Mouse (Mus musculus) activated CD4-positive, CD25-positive, alpha-beta regulatory T cell, adult 4 months (primary cell): Measurements from ENCODE around the gene Ormdl3. TPM values are rescaled to one million over a fixed set of nuclear protein-coding genes. Genes with fewer than 3 reads are reported as not detected.
A peak's percentile ranks its signal among the peaks of the same experiment; 100 is the strongest.

Experiments
- ATAC-seq: one replicate; pipeline ENCODE4 v1.8.0; 2017
- polyA plus RNA-seq, 2 experiments: library from polyadenylated mRNA; unstranded; fragments of 100-300 nt; shearing (Covaris generic); gene quantifications; one replicate each; pipeline ENCODE4 v1.2.1; 2017

Ormdl3 gene
- polyA plus RNA-seq, 2 experiments from 2014 or later: 15.8 to 37.6 TPM

DNA sequence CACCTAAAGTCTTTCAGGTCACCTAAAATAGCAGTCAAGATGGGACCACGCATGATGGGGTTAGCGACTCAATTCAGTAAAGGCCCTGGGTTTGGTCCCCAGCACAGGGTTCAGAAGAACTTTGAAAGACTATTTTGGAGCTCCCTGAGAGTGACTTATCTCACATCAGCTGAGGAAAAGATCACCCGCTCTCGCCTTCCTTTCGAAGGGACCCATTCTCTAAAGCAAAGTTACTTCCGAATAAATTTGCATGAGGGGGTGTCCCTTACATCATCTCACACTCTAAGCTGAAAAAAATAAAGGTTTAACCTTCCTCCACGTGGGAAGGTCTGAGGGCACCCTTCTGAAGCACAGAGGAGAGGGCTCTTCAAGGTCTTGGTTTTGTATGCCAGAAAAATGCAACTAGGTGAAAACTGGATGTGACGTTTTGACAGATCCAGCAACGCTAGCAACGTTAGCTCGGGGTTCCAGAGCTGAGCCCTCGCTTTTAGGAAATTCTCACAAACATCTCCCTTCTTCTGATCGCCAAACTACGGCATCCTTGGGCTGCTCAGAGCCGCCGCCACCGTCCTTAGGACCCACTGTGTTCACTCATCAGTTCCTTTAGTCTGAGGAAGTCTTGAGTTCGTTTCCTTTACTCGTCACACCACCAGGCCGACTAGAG is 36.7 kb downstream of the Ormdl3 start:
- peak; percentile 68 for ATAC-seq

DNA sequence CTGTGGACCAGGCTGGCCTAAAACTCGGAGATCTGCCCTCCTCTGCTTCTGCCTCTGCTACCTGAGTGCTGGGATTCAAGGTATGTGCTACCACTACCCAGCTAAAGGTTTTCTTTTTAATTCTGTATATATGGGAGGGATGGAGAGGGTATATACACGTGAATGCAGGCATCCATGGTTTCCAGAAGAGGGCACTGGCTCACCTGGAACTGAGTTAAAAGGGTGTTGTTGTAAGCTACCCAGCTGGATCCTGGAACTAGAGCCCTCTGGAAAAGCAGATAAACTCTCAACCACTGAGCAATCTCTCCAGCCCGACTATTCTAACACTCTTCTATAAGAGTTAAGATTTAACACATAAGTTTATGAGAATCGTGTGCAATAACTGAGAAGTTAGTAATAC is 37.8 kb downstream of the Ormdl3 start:
- ATAC-seq: no peak

DNA sequence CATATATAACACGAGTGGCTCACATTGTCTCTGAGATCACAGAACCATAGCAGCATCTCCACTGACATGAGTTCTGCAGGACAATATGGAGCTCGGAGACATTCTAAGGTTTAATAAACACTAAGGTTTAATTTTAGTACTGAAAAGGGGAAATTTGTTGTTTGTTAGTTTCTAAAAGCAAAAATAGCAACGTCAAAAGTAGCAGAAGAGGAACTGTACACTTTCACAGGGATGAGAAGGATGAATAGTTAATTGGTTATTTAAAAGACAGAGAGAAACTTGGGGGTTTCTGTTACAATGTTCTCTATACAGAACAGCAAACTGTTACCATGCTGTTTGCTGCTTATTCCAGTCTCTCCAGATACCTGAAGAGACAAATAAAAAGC is 39.9 kb downstream of the Ormdl3 start:
- ATAC-seq: no peak

- ATAC-seq: no peak
These were observed 40.5 kb downstream of the Ormdl3 start for GRCm38 (mm10) chr11:98546529-98547307.

GRCm38 (mm10) chr11:98545711-98546231 is 41.4 kb downstream of the Ormdl3 start, which contains the start of gene Ikzf3:
Gene Ikzf3, minus strand, starts transcription at chr11:98546031.
- ATAC-seq: peak; percentile 18

DNA sequence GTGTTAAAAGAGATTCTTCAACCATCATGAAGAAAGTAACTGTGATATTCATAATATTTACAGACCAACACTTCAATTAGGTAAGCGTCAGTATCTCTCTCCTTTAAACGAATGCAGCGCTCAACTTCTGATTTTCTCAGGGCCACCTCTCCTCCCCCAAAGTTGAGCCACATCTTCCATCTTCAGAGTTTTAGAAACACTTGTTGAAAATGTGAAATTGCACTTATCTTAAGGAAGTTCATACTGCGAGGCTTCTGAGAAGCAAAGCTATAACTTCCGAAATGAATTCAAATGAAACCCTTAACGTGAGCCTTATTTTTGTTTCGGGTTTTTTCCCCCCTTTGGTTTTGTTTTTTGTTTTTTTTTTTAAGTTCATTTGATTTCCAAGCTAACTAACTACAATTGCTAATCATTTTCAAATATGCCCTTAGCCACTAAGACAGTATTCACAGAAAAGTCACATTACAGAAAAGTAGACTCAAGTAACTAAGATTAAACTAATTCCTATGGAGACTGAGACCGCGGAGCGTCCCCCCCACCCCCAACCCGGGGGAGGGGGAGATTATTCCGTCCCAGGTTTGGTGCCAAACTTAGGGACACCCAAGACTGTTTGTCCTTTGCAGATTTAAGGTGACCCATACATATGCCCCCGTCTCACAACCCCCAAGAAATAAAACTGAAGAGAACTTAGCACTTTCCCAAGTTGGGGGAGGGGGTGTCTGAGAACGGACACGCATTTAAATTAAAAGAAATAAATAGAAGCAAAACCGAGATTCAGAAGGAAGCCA is 42.1 kb downstream of the Ormdl3 start:
- no peak for ATAC-seq

DNA sequence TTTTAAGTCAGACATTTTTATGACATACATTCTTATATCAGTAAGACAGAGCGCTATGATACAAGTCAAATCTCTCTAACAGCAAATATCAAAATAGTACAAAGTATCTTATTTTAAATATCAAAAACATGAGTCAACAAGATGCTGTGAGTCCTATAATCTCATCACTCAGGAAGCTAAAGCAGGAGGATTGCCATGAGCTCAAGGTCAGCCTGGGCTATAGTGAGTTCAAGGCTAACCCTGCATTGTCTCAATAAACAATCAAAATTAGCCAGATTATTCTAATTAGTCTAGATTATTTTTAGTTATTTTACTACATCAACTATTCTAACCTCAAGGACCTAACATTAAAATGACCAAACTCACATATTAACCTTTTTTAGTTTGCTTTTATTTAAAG is 43.8 kb downstream of the Ormdl3 start:
- ATAC-seq: no peak

GRCm38 (mm10) chr11:98542553-98542952 is 44.6 kb downstream of the Ormdl3 start:
- no peak for ATAC-seq

GRCm38 (mm10) chr11:98540319-98540718 is 46.8 kb downstream of the Ormdl3 start:
- no peak for ATAC-seq

- no peak for ATAC-seq
These were observed 49.6 kb downstream of the Ormdl3 start for GRCm38 (mm10) chr11:98537480-98538034.

Other genes starting within 250 kb of the Ormdl3 start
- not detected for gene Ppp1r1b, start 239.0 kb downstream of the Ormdl3 start, polyA plus RNA-seq
- 10 to 100 TPM; 33.3 to 42.1 TPM for gene Stard3, start 229.0 kb downstream of the Ormdl3 start, polyA plus RNA-seq
- gene Tcap, start 203.6 kb downstream of the Ormdl3 start, polyA plus RNA-seq: not detected
- gene Pnmt, start 200.9 kb downstream of the Ormdl3 start, polyA plus RNA-seq: not detected
- 1 to 10 TPM; 3.3 to 4.0 TPM for gene Pgap3, start 186.9 kb downstream of the Ormdl3 start, polyA plus RNA-seq
- under 1 TPM in 1 of 2 experiments, not detected in 1; 0.07 TPM for gene Erbb2, start 174.9 kb downstream of the Ormdl3 start, polyA plus RNA-seq
- gene Mien1, start 148.4 kb downstream of the Ormdl3 start, polyA plus RNA-seq: 100 to 1,000 TPM; 161 to 193 TPM
- gene Grb7, start 141.0 kb downstream of the Ormdl3 start, polyA plus RNA-seq: 1 to 10 TPM; 2.3 to 3.4 TPM
- gene Ikzf3, start 41.3 kb downstream of the Ormdl3 start, polyA plus RNA-seq: 100 to 1,000 TPM in 1 of 2 experiments, 10 to 100 TPM in 1; 95.8 to 124 TPM
- gene Zpbp2, start 36.3 kb downstream of the Ormdl3 start, polyA plus RNA-seq: 1 to 10 TPM; 4.2 to 7.1 TPM
- gene Lrrc3c, start 10.9 kb upstream of the Ormdl3 start, polyA plus RNA-seq: not detected
- 1 to 10 TPM; 2.2 to 10.0 TPM for gene Gm12355, start 38.3 kb upstream of the Ormdl3 start, polyA plus RNA-seq
- gene Gsdma3, start 39.0 kb upstream of the Ormdl3 start, polyA plus RNA-seq: not detected
- gene Gsdma2, start 59.4 kb upstream of the Ormdl3 start, polyA plus RNA-seq: not detected
- gene Gsdma, start 77.0 kb upstream of the Ormdl3 start, polyA plus RNA-seq: under 1 TPM in 1 of 2 experiments, not detected in 1; 0.20 TPM
- 10 to 100 TPM; 14.2 to 25.7 TPM for gene Psmd3, start 95.2 kb upstream of the Ormdl3 start, polyA plus RNA-seq
- not detected for gene Csf3, start 113.9 kb upstream of the Ormdl3 start, polyA plus RNA-seq
- gene Med24, start 142.1 kb upstream of the Ormdl3 start, polyA plus RNA-seq: 10 to 100 TPM; 19.1 to 27.9 TPM
- 1 to 10 TPM; 1.4 to 3.5 TPM for gene Thra, start 153.3 kb upstream of the Ormdl3 start, polyA plus RNA-seq
- 1 to 10 TPM; 2.9 to 5.4 TPM for gene Nr1d1, start 188.0 kb upstream of the Ormdl3 start, polyA plus RNA-seq
- gene Msl1, start 208.1 kb upstream of the Ormdl3 start, polyA plus RNA-seq: 10 to 100 TPM; 19.9 to 22.0 TPM
- gene Casc3, start 217.5 kb upstream of the Ormdl3 start, polyA plus RNA-seq: 10 to 100 TPM; 10.6 to 11.2 TPM
- gene Rapgefl1, start 249.4 kb upstream of the Ormdl3 start, polyA plus RNA-seq: under 1 TPM in 1 of 2 experiments, not detected in 1; 0.15 TPM